Mouse (Mus musculus) inflammation-experienced regulatory T-cells, adult 6 months (primary cell): ENCODE data around the gene Fxyd1. TPM values are rescaled to one million over a fixed set of nuclear protein-coding genes. Genes with fewer than 3 reads are reported as not detected.

ENCODE experiments used
- ATAC-seq: one replicate; pipeline ENCODE4 v1.8.0; 2017
- polyA plus RNA-seq, 3 experiments: library from polyadenylated mRNA; unstranded; fragments of 100-300 nt; shearing (Covaris generic); gene quantifications; one replicate each; pipeline ENCODE4 v1.2.1; 2017

Fxyd1 gene
- polyA plus RNA-seq, 3 experiments from 2014 or later = 0.85 TPM; not detected in 2

GRCm38 (mm10) chr7:31051321-31052021 lies 5.5 kb downstream of the Fxyd1 start, which contains the start of gene Fxyd7:
TSS of gene Fxyd7 (minus strand) at chr7:31051467.
- no peak for ATAC-seq

DNA sequence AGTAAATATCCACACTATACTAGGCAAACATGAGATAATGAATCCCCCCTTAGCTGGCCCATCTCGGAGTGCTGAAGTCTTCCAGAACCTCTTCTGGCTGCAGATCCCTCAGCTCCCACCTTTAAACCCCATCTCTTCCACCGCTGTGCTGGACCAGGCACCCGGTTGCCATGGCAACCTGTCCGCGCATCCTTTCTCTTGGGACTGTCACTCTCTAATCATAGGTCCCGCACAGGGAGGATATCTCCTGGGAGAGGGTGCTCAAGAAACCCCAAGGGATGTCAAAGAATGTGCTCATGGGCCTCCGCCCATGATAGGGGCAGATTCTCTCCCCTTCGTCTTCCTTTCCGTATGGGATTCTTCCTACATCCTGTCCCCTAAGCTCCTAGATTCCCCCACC lies 6.1 kb downstream of the Fxyd1 start:
- no peak for ATAC-seq

DNA sequence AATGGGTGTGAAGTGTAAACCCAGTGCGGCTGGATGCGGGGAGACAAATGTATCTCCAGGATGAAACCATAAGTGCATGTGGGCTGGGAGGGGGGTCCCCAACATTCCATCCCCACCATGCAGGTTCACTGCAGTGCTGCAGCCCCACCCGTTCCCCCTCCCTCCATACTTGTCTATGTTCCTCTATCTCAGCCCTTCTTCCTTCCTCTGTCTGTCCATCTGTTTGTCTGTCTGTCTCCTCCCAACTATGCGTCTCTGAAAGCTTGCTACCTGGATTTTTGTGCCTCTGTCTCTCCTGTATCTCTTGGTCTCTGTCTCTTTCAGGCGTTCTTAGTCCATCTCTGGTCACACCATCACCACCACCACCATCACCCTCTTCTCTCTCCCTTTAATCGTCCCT lies 6.5 kb downstream of the Fxyd1 start:
- no peak for ATAC-seq

DNA sequence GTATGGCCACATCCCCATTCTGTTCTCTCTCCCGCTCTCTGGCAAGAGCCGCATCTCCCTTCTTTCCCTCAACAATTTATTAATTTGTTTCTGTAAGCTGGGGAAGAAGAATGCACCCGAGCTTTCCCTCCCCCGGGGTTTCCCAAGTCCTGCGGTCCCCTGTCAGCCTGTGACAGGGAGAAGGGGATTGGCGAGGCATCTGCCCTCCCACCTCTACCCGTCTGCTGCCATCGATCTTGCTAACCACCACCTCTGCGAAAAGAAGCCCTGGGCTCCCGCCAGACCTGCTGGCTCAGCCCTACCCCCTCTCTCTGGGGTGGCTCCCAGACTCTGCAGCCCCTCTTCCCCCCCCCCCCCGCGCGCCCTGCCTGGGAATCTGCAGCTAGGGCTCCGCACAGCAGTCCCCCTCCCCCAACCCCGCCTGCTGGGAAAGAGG lies 7.1 kb downstream of the Fxyd1 start:
- peak; percentile 32 for ATAC-seq

GRCm38 (mm10) chr7:31049135-31049845 lies 7.7 kb downstream of the Fxyd1 start:
- no peak for ATAC-seq

GRCm38 (mm10) chr7:31042431-31042910 lies 14.5 kb downstream of the Fxyd1 start, which contains the start of gene Fxyd5:
TSS of gene Fxyd5 (minus strand) at chr7:31042481.
- ATAC-seq = no peak

DNA sequence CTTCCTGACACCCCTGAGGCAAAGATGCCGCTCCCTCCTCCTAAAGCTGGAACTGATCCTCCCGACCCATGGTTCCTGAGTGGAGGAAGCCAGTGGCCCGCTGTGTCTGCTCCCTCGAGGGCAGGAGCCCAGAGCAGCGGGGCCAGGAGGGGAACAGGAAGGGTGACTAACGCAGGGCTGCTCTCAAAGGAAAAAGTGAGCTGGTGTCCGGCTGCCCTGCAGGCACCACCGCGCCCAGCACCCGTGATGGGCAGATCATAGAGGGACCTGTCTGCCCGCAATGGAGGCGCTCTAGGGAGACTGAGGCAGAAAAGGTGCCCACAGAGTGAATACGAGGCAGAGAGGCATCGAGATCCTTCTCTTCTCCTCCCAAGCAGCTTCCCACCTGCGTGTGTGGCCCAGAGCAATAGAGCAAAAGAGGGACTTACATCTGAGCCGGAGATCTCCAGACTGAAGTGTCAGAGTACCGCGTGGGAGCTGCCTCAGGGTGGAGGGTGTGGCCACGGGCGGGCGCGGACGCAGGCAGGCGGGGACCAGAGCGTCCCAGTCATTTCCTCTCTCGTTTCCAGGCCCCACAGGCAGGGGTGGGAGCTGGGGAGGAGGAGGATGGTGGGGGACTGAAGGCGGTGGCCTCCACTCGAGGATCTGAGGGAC lies 15.2 kb downstream of the Fxyd1 start:
- peak; percentile 90 for ATAC-seq

DNA sequence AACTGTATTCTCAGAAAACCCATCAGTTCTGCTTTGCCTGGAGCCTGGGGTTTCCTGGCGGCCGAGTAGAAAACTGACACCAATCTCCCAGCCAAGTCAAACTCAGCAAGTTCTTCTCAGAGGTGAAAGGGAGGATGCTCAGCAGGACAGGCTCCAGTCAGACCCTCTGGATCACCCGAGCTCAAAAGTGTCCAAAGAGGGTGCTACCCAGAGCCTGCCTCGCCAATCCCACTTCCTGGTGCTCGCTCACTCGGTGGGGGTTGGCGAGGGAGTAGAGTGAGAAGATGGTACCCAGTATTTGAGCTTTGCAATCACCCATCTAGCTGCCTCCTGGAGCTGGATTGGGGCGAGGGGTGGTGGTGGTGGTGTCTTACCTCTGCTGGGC lies 16.0 kb downstream of the Fxyd1 start:
- no peak for ATAC-seq

GRCm38 (mm10) chr7:31040281-31041022 lies 16.5 kb downstream of the Fxyd1 start:
- ATAC-seq = peak; percentile 18

DNA sequence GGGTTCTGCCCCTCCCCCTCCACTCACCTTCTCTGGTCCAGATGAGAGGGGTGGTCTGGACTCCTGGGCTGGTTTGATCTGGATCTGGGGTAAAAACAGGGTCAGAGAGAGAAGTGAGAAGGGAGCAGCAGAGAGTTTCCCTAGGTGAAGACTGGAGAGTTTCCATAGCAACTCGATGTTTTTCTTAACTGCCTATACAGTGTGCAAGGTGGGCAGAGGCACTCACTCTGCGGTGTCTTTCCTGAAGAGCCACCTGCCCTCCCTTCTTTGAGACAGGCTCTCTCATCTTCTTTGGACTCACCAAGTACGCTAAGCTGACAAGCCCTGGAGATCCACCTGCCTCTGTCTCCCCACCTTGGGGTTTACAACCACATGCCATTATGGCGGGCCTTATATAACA lies 18.0 kb downstream of the Fxyd1 start:
- ATAC-seq = no peak

- peak; percentile 27 for ATAC-seq
Measured at GRCm38 (mm10) chr7:31037675-31038074, 19.3 kb downstream of the Fxyd1 start.

DNA sequence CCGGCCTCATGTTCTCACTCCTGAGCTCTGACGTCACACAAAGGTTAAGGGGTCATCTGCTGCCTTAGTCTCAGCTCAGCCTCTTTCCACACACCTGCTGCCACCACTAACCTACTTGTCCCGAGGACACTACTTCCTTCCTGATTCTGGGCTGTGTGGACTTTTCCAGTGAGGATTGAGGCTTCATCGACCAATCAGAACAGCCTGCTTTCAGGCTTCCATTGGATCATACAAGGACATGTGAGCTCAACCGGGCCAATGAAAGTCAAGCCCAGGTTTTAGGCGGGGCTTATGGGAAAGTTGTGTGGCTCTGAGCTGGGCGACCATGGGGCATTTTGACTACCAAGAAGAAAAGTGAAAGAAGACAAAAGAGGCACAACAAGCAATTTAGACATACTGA lies 20.1 kb downstream of the Fxyd1 start:
- ATAC-seq = no peak

- no peak for ATAC-seq
Measured at GRCm38 (mm10) chr7:31035291-31035690, 21.7 kb downstream of the Fxyd1 start.

DNA sequence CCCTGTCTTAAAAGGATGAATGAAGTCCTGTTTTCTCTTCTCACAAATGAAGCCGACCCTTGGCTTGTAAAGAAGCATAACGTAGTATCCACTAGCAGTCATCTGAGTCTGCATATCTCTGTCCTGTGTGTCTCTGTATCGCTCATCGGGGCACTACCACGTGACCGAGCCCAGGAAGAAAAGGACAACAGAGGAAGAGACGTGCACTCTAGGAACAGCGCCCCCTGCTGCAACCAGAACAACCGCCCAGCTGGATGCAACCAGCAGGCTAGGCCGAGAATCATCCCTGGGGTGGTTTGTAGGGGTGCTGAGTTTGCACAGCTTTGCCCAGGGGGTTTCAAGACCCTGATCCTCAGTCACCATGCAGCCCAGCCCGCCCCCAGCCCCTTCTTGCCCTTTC lies 22.2 kb downstream of the Fxyd1 start:
- ATAC-seq = peak; percentile 39

- ATAC-seq = peak; percentile 69
Measured at GRCm38 (mm10) chr7:31033409-31034165, 23.4 kb downstream of the Fxyd1 start.

DNA sequence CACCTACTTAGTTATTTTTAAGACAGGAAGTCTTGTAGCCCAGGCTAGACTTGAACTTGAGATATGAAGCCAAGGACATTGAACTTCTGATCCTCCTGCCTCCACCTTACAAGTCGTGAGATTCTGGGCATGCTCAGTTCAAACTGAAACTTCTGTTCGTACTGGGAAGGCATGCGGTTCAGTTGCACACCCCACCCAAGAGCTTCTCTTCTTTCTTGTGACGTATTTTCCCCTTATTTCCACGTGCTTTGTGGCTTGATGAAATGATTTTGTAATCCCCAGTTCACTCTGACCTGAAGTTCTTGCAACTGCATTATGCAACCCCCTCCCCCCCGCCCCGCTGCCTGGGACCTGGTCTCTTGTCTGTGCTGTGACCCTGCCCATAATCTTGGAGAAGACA lies 25.3 kb downstream of the Fxyd1 start:
- ATAC-seq = no peak

GRCm38 (mm10) chr7:31030717-31031116 lies 26.3 kb downstream of the Fxyd1 start:
- no peak for ATAC-seq

DNA sequence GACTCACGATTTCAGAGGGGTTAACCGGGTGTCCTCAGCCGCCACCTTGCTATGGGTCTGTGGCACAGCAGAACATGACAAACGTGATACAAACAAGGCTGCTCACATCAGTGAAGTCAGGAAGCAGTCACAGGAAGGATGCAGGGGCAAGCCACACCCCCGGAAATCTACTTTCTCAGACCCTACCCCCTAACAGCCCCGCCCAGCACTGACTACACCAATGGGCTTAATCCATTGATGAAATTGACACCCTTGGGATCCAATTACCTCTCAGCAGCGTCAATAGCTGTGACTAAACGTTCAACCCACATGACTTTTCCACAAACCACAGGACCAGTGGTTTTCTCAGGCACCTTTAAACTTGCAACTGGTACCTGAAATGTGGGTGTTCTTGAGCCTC lies 28.4 kb downstream of the Fxyd1 start:
- no peak for ATAC-seq

GRCm38 (mm10) chr7:31017104-31017901 lies 39.7 kb downstream of the Fxyd1 start:
- no peak for ATAC-seq

DNA sequence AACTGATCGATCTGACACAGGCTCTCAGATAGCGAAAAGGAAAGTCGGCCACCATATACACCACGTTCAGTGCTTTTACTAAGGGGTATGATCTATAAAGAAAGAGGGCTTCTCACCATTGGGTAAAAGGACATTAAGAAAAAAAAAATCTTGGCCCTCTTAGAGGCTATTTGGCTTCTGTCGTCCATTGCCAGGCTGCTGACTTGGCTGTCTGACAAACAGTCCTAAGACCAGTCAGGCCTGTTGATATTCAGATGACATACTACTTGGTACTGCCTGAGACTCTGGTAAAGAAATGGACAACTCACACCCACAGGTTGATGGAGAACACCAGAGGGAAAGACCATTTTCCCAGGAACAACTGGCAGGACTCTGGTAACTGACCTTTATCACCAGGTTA lies 44.0 kb downstream of the Fxyd1 start:
- no peak for ATAC-seq

DNA sequence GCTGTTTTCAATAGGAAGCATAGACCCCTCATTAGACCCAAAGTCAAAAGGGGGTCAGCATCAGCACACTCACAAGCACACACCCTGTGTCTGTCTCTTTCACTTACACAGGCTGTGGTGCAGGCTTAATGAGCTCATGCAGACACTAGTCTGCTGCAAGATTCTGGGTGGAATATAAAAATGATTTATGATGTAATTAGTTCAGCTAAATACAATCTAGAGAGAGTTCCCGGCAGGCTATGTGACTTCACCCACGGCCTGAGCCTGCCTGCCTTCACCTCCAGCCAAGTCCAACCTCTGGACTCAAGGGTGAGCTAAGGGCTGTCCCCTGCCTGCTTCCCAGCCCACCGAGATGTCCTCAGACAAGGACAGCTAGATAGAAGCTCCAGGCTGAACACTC lies 48.1 kb downstream of the Fxyd1 start:
- ATAC-seq = no peak
